Mouse (Mus musculus) layer of hippocampus, adult 9-10 months (tissue): ENCODE data around the gene Gm12394.
"Not testable (repeated sequence)": the region's sequence is repeated elsewhere in the genome, so short reads cannot be mapped to it uniquely, and the experiment has no call there.

Experiments used
- DNase-seq: peaks from one replicate; pipeline ENCODE4 v3.0.0; 2022; ENCODE audit warnings: low spot score

Gene Gm12394

DNA sequence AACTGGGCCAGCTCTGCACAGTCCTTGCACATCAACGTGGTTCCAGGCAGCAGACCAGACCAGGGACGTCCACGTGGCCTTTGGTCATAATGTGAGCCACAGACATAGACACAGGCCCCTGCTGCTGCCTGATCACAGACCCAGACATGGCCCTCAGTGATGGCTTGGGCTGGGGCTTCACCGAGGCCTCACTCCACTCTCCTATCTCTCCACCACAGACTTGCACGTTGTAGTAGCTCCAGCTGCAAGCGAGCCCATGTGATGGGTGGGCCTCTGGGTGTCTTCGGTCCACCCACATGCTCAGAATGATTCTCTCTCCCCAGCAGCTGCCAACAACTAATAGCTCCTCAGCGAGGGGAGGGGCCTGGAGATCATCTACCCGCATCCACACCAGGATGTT is 3.9 kb upstream of the Gm12394 start:
- DNase-seq, result not testable (repeated sequence)

DNA sequence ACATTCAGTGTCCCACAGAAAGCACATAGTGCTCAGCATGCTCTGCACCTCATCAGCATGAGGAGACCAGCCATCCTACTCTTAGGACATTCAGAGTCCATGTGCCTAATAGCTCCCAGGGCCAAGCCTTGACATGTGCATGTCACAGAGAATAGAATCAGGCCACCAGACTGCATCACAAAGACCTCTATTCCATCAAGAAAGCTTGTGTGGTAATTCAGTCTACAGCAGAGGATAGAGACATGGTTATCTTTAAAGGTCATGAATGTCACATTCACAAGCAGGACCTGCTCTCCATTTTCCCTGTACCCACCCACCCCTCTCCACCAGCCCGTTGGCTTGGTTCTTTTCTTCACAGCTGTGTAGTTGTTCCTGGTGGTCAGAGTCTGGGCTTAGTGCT is 2.8 kb downstream of the Gm12394 start, which contains the start of gene Fam205a1:
Gene Fam205a1 (minus strand): TSS at position 101 of the 400 bp plus-strand sequence.
- DNase-seq, result not testable (repeated sequence)

DNA sequence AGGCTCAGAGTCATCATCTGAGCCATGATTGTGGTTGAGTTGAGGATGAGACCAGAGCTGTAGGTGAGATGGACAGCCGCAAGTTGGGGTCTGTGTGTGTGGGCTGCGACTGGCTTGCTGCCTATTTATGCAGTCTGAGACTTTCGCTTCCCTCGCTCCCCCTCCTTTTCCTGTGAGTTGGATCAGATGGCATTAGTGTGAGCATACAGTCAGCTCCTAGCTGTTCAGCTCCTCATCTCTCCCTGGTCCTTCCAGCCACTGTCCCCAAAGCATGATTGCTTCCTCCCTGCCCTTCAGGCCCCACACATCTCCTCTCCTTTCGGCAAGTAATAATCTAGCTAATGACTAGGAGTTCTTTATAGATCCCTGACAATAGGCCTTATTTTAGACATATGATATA is 82.7 kb downstream of the Gm12394 start, which contains the start of gene Ccl21a:
Gene Ccl21a (minus strand): TSS at position 101 of the 400 bp plus-strand sequence.
- not testable (repeated sequence) for DNase-seq

DNA sequence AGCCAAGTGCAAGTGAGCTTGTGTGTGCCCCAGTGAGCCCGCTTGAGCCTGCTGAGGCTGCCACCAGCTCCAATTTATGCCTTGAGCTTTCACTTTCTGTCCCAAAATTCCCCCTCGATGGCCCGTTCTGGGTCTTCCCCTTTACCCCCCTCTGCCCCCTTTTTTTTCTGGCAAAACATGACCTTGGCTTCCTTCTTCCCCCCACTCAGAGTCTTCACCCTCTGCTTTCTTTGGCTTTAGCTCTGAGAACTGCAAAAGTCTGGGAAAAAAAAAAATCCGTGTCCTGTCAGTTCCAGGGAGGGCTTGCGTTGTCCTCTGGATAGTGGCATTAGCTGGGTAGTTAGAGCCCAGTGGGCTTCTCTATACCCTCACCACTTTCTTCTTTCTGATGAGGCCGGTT is 100.1 kb downstream of the Gm12394 start, which contains the start of gene Ccl19:
Gene Ccl19 (minus strand): TSS at position 101 of the 400 bp plus-strand sequence.
- not testable (repeated sequence) for DNase-seq

DNA sequence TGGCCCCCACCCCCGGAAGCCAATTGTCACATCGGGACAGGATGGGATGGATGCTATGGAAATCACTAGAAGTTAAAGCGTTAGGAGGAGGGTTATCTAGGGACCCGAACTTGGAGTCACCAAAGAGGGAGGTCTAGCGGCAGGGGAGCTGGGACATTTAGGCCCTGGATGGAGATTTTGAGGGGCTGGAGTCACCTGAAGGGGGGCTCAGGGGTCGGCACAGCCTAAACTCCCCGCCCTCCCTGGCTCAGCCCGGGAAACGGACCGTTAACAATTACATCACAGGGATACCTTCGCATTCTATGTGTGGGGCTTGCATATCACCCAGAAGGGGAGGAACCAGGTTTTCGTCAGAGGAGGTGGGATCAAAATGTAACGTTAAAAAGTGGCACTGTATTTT is 121.3 kb downstream of the Gm12394 start, which contains the start of gene 4930578G10Rik:
Gene 4930578G10Rik (plus strand): TSS at position 301 of the 400 bp plus-strand sequence.
- DNase-seq, result not testable (repeated sequence)
